Mouse (Mus musculus): Measurements from ENCODE around the gene 6430571L13Rik. TPM values are rescaled to one million over a fixed set of nuclear protein-coding genes. Genes with fewer than 3 reads are reported as not detected.

6430571L13Rik gene
- total RNA-seq, 2 experiments from 2014 or later = 4.3 to 4.4 TPM

DNA sequence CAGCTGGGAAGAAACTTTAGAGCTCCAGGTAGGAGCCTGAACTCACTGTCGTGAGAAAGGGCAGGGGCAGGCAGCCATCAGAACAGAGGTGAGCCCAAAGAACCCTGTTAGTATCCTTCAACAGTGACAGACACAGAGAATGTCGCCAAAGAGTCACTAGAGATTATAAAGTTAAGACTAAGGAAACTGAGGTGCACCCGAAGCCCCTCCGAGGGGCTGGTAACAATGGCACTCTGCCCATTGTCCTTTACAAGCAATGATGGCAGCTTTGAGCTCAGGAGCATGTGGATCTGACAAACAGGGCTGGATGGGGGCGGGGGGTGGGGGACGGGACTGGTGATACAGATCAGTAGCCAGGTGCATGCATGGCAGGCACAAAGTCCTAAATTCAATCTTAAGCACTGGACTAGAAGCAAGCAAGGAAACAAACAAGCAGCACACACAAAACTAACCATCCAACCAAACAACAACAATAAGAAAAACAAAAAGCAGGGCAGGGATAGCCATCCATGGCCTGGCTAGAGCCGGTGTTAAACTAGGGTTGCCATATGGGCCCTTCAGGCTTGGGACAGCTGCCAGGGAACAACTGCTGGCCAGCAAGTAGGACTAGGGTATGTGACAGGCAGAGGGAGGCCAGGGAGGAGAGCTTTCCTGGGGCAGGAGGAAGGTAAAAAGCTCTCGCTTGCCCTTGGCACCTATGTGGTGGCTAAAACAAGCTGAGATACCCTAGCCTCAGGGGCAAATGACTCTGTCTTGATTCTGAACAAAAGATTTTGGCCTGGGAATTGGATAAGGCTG, 2.9 kb downstream of the 6430571L13Rik start:
- no peak for TF ChIP-seq CTCF (IDR thresholded peaks at IDR 0.05)
- DNase-seq (ENCODE audit: extremely low spot score in 1 of 2, low spot score in 2 of 2) = no peak
- intact Hi-C loops (cut with DNase I) = no loop called here
- no peak overlapping the region for H3K27ac ChIP-seq
- H3K4me3 ChIP-seq = no peak overlapping the region

DNA sequence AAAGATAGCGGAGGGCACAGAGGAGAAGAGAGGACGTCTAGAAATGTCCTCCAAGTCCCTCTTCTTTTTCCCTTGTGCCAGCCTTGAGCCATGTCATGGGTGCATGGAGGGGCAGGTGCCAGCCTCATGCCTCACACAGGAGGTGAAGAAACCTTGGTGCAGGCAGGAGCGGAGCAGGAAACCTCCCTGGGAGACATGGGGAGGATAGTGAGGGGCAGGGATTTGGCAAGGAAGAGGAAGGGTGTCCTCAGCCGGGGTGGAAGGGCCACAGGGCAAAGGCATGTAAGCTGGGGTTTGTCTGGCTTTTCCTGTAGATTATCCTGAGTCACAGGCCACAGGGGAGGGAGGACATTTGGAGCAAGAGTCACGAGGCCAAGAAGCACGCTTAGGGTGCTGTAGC, 3.6 kb downstream of the 6430571L13Rik start:
- no peak for TF ChIP-seq CTCF (IDR thresholded peaks at IDR 0.05)
- no peak overlapping the region for H3K4me3 ChIP-seq
- intact Hi-C loops (cut with DNase I) = no loop called here
- no peak for DNase-seq (ENCODE audit: extremely low spot score in 1 of 2, low spot score in 2 of 2)
- no peak overlapping the region for H3K27ac ChIP-seq

DNA sequence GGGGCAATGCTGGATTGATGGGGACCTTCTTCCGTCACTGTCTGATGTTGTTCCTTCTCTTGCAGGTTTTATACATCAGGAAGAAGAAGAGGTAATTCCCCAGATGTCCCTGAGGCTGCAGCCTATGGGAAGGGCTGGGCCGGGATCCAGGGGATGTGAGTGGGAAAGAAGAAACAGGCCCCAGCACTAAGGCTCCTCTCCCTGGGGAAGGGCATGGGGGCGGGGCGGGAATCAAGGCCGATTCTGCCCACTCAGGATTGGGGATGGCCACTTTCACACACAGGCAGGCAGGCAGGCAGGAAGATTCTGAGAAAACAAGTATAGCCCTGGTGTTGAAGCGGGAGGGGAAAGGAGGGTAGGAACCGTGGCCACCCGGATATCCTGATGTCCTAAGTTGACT, 5.7 kb downstream of the 6430571L13Rik start:
- H3K27ac ChIP-seq = no peak overlapping the region
- intact Hi-C loops (cut with DNase I) = no loop called here
- DNase-seq (ENCODE audit: extremely low spot score in 1 of 2, low spot score in 2 of 2) = no peak
- TF ChIP-seq CTCF (IDR thresholded peaks at IDR 0.05) = no peak
- H3K4me3 ChIP-seq = no peak overlapping the region

DNA sequence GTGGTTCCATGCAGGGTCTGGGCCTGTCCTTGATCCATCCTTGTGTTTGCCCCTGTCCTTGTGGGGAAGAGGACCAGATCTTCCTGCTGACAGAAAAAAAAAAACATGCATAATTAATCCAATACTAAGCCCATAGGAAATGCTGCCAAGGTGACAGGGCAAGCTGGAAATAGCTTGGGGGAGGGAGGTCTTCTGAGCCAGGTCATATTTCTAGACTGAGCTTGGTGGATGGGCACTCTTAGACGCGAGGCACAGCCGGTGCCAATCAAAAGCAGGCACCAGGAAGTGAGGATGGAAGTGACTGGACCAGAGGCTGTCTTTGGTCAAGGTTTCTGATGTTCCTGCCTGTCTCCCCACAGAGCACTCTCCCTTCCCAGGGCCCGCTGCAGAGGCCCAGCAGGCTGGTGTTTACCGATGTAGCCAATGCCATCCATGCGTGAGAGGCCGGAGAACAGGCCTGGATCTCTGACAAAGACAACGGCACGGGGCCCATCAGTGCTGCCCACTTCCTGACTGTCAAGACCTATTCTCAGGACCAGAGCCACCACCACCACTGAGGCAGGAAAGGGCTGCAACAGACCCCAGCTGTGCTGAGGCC, 7.3 kb downstream of the 6430571L13Rik start:
- no peak for TF ChIP-seq CTCF (IDR thresholded peaks at IDR 0.05)
- Histone ChIP-seq H3K4me3 (no peak overlapping the region), H3K27ac (no peak overlapping the region)
- intact Hi-C loops (cut with DNase I) = no loop called here
- DNase-seq (ENCODE audit: extremely low spot score in 1 of 2, low spot score in 2 of 2) = no peak

DNA sequence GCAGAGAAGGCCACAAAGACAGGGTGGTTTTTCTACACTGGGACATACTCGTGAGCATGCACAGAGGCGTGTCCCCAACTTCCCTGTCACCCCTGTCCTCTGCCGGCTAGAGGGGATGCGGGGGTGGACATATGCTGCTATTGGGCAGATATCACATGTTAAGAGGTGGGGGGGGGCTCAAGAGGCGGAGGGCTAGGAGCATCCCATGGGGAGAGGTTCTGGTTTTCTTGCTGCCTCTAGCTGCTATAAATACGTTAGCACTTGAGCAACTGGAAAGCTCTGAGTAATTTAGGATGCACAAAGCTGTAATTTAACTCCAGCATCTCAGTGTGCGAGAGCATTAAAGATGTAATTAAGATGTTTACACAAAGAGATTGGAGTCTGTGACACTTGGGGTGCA, 8.9 kb downstream of the 6430571L13Rik start:
- TF ChIP-seq CTCF (IDR thresholded peaks at IDR 0.05) = no peak
- intact Hi-C loops (cut with DNase I) = no loop called here
- no peak for DNase-seq (ENCODE audit: extremely low spot score in 1 of 2, low spot score in 2 of 2)
- H3K27ac ChIP-seq = no peak overlapping the region
- no peak overlapping the region for H3K4me3 ChIP-seq

DNA sequence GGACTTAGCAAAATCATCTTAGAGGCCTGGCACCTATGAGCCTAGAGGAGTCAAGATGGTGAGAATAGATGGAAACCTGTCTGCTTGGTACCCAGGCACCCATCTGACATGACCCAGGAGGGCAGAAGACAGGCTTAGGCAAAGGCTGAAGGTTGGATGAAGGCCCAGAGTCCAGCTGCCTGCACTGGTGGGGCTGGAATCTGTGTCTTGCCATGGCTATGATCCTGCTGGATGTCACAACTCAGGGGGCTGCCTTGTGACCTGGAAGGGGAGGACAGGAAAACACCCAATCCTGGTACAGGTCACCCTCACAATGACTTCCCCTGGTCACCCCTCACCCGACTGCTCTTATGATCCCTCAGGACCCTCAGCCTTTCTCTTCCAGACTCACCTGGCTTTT, 14.4 kb downstream of the 6430571L13Rik start:
- intact Hi-C loops (cut with DNase I) = no loop called here
- H3K27ac ChIP-seq = no peak overlapping the region
- no peak for DNase-seq (ENCODE audit: extremely low spot score in 1 of 2, low spot score in 2 of 2)
- H3K4me3 ChIP-seq = no peak overlapping the region
- no peak for TF ChIP-seq CTCF (IDR thresholded peaks at IDR 0.05)

DNA sequence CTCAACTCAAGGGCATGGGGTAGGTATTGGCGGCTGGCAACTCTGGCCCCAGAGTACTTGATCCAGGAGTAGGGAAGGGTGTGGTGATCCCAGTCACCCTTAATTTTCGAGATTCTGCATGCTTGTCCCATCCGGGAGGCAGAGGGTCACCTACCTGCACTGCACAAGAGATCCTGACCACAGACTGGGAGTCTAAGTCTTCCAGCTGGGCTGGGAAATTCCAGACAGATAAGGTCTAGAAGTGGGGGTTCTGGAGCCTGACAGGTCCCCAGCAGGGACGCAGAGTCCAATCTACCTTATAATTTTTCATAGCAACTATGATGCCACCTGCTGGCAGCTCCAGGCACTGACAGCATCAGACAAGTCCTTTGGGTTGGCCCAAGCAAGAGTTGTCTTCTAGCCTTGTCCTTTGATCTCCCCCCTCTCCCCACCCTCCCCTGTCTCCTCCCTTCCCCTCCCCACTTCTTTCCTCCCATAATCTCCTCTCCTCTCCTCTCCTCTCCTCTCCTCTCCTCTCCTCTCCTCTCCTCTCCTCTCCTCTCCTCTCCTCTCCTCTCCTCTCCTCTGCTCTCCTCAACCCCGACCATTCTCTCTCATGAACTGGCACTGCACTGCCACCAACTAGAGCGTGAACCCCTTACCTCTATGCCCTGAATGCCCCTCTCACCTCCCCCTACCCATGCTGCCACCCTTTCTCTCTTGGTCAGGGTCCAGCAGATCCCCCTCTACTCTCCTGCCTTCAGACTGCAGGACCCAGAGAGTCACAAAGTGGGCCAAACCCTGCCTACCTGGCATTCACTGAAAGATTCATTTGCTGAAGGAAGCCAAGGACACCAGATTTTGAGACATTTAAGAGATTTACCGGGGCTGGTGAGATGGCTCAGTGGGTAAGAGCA, 15.7 kb downstream of the 6430571L13Rik start:
- peak; percentile 76 for TF ChIP-seq CTCF (IDR thresholded peaks at IDR 0.05)
- peak; percentile 44 to 63 for DNase-seq (ENCODE audit: extremely low spot score in 1 of 2, low spot score in 2 of 2)
- Histone ChIP-seq H3K27ac (no peak overlapping the region), H3K4me3 (no peak overlapping the region)
- intact Hi-C loops (cut with DNase I) = loop anchor here (1.0 kb wide), 1 partner anchor 62 kb away; no protein-coding TSS in a partner anchor

DNA sequence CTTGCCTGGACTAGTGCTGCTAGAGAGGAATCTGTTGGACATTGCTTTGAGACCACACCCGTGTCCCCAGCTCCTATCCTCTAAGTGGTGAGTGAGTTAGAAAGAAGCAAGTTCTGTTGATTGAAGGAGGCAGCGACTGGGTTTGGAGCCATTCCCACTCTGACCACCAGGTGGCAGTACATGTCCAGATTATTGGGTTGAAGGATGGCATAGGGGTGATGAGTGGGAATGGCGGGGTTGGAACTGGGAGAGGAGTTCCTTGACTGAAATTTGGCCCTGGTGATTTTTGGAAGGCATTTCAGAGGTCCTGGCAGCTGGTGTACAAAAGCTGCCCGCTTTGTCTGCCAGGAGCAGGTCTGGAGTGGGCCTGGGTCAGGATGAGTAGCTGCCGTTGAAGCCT, 17.2 kb downstream of the 6430571L13Rik start:
- intact Hi-C loops (cut with DNase I) = loop anchor here (1.0 kb wide), 1 partner anchor 157 kb away; no protein-coding TSS in a partner anchor
- Histone ChIP-seq H3K27ac (no peak overlapping the region), H3K4me3 (no peak overlapping the region)
- DNase-seq (ENCODE audit: extremely low spot score in 1 of 2, low spot score in 2 of 2) = peak; percentile 77 to 87
- TF ChIP-seq CTCF (IDR thresholded peaks at IDR 0.05) = peak; percentile 97

DNA sequence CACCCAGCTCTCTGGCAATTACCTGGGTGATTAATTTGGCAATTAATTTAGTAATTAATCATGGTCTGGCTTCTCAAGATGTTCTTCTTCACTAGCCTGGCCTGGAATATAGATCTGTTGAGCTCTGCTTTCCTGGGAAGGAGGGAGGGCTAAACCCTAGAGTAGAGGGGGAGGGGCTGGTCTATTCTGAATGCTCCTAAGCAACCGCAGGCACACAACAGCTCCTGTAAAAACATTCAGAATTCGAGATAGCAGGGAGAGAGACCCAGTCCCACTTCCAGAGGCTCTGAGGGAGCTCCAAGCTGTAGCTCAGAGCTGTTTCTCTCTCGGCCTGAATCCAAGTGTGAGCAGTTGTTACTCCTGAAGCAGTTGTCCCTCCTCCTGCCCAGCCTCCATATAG, 20.6 kb downstream of the 6430571L13Rik start:
- H3K27ac ChIP-seq = no peak overlapping the region
- no peak for TF ChIP-seq CTCF (IDR thresholded peaks at IDR 0.05)
- H3K4me3 ChIP-seq = no peak overlapping the region
- no peak for DNase-seq (ENCODE audit: extremely low spot score in 1 of 2, low spot score in 2 of 2)
- intact Hi-C loops (cut with DNase I) = no loop called here

DNA sequence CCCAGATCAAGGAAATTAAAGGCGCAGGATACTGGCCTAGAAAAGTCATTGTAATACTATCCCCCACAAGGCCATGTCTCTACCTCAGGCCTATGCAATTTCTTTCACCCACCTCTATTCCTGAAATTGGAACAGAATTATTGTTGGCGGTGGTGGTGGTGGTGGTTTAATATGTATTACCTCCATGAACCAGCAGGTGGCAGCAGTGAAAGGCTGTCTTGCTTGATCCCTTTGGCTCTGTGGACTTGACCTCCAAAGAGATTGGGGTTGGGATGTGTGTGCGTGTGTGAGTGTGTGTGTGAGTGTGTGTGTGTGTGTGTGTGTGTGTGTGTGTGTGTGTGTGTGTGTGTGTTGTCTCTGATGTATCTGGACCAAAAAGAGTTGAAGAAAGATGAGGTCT, 26.2 kb downstream of the 6430571L13Rik start:
- H3K27ac ChIP-seq = no peak overlapping the region
- H3K4me3 ChIP-seq = no peak overlapping the region
- peak; percentile 66 for TF ChIP-seq CTCF (IDR thresholded peaks at IDR 0.05)
- peak; percentile 41 to 56 for DNase-seq (ENCODE audit: extremely low spot score in 1 of 2, low spot score in 2 of 2)
- intact Hi-C loops (cut with DNase I) = loop anchor here (2.0 kb wide), 2 partner anchors 96 to 148 kb away; no protein-coding TSS in a partner anchor

DNA sequence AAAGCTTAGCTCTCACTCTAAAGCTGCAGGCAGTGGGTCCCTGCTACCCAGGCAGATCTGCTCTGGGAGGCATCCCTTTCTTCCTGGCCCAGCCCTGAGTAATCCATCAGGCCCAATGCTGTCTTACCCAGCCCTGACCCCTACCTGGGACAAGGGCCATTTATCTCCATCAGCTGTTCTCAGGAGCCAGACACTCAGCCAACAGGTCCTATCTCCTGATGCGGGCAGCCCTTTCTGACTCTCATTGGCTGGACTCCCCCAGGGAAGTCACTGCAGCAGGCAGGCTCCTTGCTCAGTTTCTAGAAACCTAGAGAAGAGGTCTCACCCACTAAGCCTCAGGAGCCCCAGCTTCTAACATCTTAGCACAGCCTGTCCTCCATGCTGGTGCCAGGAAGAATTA, 27.9 kb downstream of the 6430571L13Rik start:
- H3K4me3 ChIP-seq = no peak overlapping the region
- intact Hi-C loops (cut with DNase I) = no loop called here
- no peak overlapping the region for H3K27ac ChIP-seq
- DNase-seq (ENCODE audit: extremely low spot score in 1 of 2, low spot score in 2 of 2) = no peak
- TF ChIP-seq CTCF (IDR thresholded peaks at IDR 0.05) = no peak

Measured in left cerebral cortex, adult 2 months (tissue).